Mouse (Mus musculus): ENCODE measurements at regions not wholly inside any gene's neighbourhood (a gene's known extent, or its start where the extent isn't known, plus 50 kb on each side); places are given as distances from the start of the nearest gene placed in this dataset.

DNA sequence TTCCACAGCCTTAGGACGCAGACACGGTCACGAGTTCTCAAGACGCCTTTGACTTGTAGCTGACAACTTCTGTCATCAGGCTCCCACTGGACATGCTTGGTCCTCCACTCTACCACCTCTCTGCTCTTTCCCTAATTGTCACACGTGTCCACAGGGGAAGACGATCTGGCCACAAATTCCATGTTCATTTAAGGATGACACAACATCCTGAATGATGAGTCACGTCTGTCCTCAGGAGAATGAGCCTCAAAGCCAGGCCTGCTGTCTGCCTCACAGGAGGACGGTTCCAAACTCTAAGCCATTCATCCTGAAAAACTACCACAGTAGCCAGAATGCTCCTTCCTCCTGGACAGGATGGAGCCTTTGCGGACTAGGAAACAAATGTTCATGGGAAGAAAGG is 517.3 kb upstream of the Tmem132c start:
- no peak for DNase-seq (ENCODE audit: low read depth, low spot score)

DNA sequence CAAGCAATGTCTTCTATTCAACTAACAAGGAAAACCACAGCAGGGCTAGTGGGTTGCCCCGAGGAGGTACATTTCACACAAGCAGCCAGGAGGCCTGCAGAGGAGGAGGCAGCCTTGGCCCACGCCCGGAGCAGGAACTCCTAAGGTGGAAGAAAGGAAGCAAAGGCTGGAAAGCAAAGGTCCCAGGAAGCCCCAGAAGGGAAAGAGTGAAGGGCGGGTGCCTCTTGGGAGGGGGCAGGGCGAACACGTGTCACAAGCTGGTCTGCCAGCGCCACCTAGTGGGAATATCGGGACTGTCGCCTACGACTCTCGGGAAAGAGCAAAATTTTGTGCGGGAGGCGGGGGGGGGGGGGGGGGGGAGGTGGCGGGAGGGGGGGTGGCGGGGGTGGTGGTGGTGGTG is 508.1 kb upstream of the Tmem132c start:
- peak; percentile 85 for DNase-seq (ENCODE audit: low read depth, low spot score)

DNA sequence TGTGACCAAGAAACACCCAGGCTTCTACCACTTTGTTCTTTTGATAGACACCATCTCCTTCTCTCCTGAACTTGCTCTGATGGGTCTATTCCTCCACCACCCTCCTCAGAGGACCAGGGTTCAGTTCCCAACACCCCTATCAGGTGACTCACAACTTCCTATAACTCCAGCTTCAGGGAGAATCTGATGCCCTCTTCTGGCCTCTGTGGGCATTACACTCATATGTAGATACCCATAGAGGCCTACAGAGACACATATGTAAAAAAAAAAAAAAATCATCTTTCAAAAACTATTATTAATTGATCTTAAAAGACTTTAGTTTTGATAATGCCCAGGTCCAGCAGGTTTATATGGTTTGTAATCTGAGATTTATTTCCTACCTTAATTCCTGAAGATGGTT is 505.9 kb upstream of the Tmem132c start:
- no peak for DNase-seq (ENCODE audit: low read depth, low spot score)

DNA sequence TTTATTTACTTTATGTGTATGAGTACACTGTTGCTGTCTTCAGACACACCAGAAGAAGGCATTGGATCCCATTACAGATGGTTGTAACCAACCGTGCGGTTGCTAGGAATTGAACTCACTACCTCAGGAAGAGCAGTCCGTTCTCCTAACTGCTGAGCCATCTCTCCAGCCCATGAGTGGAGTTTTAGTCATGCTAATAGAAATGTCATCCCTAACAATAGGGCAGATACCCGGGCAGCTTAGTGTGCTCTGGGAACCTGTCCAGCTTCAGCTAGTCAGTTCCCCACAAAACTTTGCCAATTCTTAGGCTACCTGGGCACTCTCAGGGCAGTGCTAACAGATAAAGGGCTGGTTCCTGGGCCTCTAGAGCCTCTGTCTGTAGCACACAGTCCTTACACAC is 503.9 kb upstream of the Tmem132c start:
- DNase-seq (ENCODE audit: low read depth, low spot score) = no peak

GRCm38 (mm10) chr5:126740861-126741410 is 500.7 kb upstream of the Tmem132c start:
- DNase-seq (ENCODE audit: low read depth, low spot score) = no peak

GRCm38 (mm10) chr5:126755107-126755506 is 486.5 kb upstream of the Tmem132c start:
- DNase-seq (ENCODE audit: low read depth, low spot score) = no peak

DNA sequence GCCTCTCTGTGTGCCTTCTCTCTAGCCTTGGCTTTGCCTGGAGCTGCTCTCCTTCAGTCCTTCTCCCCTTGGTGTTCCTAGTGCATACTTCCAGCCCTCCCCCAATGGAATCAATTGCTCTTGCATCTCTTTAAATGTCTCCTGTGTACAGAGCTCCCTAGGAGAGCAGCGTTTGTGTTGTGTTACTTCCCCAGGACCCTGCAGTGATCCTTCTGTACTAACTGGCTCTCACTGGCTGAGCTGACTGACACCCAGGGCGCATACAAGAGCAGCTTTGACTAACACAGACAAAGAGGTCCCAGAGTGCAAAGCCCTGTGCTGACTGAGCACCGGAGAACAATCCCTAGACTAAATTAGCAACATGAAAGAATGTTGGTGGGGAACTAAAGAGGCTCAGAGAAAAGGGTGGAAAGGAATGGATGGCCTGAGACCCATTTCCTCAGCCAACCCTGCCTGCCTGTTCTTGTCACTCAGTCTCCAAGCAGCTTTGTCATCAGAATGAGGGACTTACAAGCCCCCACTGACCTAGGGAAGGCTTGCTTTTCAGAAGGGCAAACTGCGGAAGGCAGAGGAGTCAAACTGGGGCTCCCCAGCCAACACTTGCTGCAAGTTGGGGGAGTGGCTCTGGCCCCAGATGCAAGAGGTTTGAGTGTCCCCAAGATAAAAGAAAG is 476.4 kb upstream of the Tmem132c start:
- peak; percentile 44 for DNase-seq (ENCODE audit: low read depth, low spot score)

GRCm38 (mm10) chr5:126769031-126769430 is 472.6 kb upstream of the Tmem132c start:
- peak; percentile 50 for DNase-seq (ENCODE audit: low read depth, low spot score)

DNA sequence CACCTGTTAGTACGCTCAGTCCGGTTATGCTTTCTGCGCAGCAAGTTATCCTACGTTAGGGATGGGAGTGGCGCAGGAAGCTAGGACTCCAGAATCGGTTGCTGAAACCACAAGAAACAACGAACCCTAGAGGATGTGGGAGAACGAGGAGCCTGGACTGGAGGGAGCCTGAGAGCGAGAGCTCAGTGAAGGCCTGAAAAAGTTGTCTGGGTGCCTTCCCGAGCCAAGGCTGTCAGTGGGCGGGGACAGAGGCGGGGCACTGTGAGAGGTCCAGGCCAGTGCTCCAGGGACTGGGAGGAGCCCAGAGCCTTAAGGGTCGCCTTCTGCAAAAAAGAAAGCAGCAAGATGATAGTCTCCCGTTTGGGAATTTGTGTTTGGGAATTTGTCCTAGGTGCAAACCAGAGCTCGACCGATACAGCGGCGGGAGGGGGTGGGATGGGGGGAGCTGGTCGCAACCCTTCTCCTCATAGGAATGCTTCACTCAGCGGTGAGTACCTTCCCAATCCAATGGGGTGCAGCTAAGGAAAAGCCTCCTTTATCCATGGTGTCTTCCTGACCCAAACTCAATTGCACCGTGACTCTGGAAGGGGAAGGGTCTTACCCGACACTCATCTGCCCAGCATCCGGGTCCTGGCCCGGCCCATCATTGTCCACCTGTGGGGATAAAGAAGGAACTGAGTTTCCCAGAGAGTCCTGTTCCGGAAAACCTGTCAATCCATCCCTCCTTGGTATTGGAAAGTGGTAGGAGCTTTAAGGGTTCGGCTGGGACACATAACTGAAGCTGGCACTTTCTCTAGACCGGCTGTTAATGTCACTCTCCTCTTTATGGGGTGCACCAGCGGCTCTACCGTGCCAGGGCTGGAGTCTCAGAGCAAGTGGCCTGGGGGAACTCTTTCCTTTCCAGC is 453.6 kb upstream of the Tmem132c start:
- DNase-seq (ENCODE audit: low read depth, low spot score) = peak; percentile 50

GRCm38 (mm10) chr5:126799698-126800279 is 441.8 kb upstream of the Tmem132c start:
- peak; percentile 73 for DNase-seq (ENCODE audit: low read depth, low spot score)

- no peak for DNase-seq (ENCODE audit: low read depth, low spot score)
These were observed 435.0 kb upstream of the Tmem132c start for GRCm38 (mm10) chr5:126806656-126807055.

GRCm38 (mm10) chr5:126816069-126816468 is 425.5 kb upstream of the Tmem132c start:
- DNase-seq (ENCODE audit: low read depth, low spot score) = peak; percentile 43

GRCm38 (mm10) chr5:126835440-126835839 is 406.2 kb upstream of the Tmem132c start:
- DNase-seq (ENCODE audit: low read depth, low spot score) = peak; percentile 65

GRCm38 (mm10) chr5:126842606-126843005 is 399.0 kb upstream of the Tmem132c start:
- DNase-seq (ENCODE audit: low read depth, low spot score) = peak; percentile 7

- DNase-seq (ENCODE audit: low read depth, low spot score) = no peak
These were observed 379.5 kb upstream of the Tmem132c start for GRCm38 (mm10) chr5:126862078-126862477.

DNA sequence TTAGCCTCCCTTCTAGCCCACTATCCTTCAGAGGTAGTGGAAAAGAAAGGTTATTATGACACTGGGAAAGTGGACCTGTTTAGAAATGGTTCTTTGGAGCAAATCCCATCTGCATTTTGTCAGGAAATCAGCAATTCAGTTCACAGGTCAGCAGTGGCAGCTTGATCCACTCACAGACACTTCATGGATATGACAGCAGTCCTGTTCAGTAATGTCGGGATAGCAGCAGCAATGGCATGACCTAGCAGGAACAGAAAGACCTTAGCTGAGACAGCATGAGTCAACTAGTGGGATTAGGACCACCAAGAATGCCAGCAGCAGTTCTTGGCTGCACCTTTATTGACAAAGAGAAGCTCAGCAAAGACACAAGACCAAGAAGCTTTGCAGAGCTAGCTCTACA is 365.8 kb upstream of the Tmem132c start:
- no peak for DNase-seq (ENCODE audit: low read depth, low spot score)

- DNase-seq (ENCODE audit: low read depth, low spot score) = peak; percentile 30
These were observed 350.9 kb upstream of the Tmem132c start for GRCm38 (mm10) chr5:126890710-126891109.

GRCm38 (mm10) chr5:126893063-126893462 is 348.5 kb upstream of the Tmem132c start:
- DNase-seq (ENCODE audit: low read depth, low spot score) = no peak

DNA sequence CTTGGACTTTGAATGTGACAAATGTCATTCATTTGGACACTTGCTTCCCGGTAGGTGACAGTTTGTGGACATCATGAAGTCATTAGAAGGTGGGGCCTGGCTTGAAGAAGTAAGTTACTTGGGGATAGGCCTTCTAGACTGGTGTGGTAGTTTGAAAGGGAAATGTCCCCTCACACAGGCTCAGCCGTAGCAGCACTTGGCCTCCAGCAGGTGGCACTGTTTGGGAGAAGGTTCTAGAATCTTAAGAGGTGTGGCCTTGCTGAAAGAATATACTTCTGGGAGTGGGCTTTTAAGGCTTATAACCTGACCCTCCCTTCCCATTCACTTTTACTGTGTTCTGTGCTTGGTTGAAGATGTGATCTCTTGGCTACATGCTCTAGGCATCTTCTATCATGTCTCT is 331.5 kb upstream of the Tmem132c start:
- DNase-seq (ENCODE audit: low read depth, low spot score) = no peak

DNA sequence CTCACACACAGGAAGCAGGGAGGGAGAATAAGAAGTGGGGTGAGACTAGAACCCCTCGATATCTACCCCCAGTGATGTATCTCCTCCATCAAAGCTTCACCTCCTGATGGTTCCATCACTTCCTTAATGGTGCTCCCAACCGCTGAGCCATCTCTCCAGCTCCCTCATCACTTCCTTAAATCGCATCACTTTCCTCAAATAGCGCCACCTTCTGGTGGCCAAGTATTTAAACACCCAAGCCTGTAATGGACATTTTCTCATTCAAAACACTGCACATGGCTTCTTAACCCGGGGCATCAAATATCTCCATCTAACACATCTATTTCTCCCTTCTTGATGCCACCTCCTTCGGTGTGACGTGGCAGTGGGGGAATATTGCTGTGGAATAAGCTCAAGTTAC is 324.3 kb upstream of the Tmem132c start:
- DNase-seq (ENCODE audit: low read depth, low spot score) = no peak

GRCm38 (mm10) chr5:126933466-126933865 is 308.1 kb upstream of the Tmem132c start:
- DNase-seq (ENCODE audit: low read depth, low spot score) = no peak

DNA sequence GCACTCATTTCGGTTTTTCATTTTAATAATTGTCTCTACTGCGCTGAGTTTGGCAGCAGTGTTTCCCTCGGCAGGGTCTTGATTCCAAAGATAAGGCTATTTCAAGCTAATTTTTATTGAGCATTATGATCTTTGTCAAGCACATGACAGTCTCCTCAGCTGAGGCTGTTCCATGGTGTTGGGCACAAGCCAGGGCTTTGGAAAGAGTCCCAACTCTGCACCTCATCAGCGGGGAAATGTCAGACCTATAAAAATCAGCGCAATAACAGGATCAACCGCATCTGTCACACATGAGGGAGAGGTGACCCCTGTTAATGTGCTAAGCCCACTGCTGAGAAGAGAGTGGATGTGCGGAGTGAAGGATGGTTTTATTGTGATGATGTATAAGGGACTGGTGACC is 296.7 kb upstream of the Tmem132c start:
- DNase-seq (ENCODE audit: low read depth, low spot score) = peak; percentile 25
